Mouse (Mus musculus): ENCODE results near the gene Srl. TPM values are rescaled to one million over a fixed set of nuclear protein-coding genes. Genes with fewer than 3 reads are reported as not detected.
"Not testable (repeated sequence)": the region's sequence is repeated elsewhere in the genome, so short reads cannot be mapped to it uniquely, and the experiment has no call there.

Gene Srl
- 3.6 and 12.6 TPM in 2 replicates for polyA plus RNA-seq (2012; rRNA removed)

DNA sequence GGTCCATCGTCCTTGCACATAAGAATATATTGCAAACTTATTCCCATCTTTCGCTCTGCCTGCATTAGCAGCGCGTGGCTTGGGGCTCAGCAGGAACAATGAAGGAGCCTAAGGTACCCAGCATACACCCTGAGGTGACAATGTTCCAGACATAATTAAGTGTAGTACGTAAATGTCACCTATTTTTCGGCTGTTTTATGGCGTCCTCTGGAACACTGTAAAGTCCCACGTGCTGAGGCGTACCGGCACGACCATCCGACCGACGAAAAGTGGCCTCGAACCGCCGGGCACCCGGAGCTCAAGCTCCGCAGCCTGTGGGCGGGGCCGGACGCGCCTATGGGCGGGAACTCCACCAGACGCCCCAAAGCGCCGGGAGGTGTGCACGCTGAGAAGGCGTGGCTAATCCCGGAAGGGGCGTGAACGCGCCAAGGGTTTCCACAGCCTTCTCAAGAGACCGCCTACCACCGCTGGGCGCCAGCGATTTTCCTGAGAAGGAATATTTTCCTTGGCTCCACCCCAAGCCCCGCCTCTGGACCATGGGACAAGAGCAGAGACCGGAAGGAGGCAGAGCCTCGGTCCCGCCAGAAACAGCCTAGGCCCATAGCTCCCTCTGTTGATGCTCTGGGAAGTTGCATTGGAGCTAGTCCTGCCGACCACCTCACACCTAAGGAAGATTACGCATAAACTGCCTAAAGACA lies at the start of gene Srl:
Srl (minus strand) TSS at position 316 of the 698 bp plus-strand sequence.
- peak; percentile 100 for DNase-seq
- TF ChIP-seq POLR2A (IDR thresholded peaks at IDR 0.05; ENCODE audit: borderline replicate concordance, extremely low read depth, low read depth, low read length) (peak; percentile 61; the same call in 1 of the 2 replicates), CTCF (IDR thresholded peaks at IDR 0.05; ENCODE audit: insufficient read depth, low read length) (peak; percentile 92)
- Histone ChIP-seq H3K4me1 (ENCODE audit: control insufficient read depth, insufficient read depth, low read length) (no peaks in the 10 kb centered on the region; the same call in 1 of the 2 replicates), H3K4me3 (replicated peaks; ENCODE audit: extremely low read depth, low read depth, low read length) (peak within 1 kb of the TSS; percentile 75)
- 1% methylated on average over 43 of the region's 43 CpGs for WGBS

GRCm38 (mm10) chr16:4590236-4590635 lies 48.6 kb upstream of the Srl start:
- 92% methylated on average over 9 of the region's 9 CpGs for WGBS
- TF ChIP-seq CTCF (IDR thresholded peaks at IDR 0.05; ENCODE audit: insufficient read depth, low read length) = no peak
- no peak for TF ChIP-seq POLR2A (IDR thresholded peaks at IDR 0.05; ENCODE audit: borderline replicate concordance, extremely low read depth, low read depth, low read length)

DNA sequence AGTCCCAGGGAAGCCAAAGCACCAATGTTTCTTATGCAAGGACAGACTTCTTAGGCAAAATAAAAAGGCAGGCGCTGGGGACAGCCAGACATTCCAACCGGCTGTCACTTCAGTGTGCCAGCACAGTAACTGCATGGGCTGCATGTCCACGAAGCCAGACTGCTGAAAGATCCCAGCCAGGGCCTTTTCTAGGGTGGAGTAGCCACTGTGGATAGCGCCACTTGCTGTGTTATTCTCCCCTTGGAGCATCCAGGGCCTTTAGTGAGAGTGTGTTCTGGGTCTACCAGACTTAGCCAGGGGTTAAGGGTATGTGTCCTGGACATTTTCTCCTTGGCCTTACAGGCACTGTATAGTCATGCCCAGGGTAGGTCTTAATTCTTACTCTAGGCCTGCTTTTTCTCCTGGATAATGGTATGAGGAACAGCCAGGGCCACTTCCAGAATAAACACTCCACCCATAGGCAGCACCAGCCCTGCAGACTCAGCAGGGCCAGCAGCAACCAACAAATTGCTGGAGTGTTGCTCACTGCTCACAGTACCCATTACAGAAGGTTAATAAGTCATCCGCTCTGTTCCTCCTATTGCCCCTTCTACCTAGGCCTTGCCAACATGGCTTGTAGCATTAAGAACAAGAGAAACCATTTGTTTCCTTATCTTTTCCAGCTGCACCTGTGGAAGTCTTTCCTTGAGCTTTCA lies 46.0 kb upstream of the Srl start:
- Histone ChIP-seq H3K4me3 (replicated peaks; ENCODE audit: extremely low read depth, low read depth, low read length) (no peak overlapping the region), H3K4me1 (ENCODE audit: control insufficient read depth, insufficient read depth, low read length) (peaks cover 12% of the 10 kb centered on the region)
- peak; percentile 45 for DNase-seq
- TF ChIP-seq POLR2A (IDR thresholded peaks at IDR 0.05; ENCODE audit: borderline replicate concordance, extremely low read depth, low read depth, low read length) (no peak), CTCF (IDR thresholded peaks at IDR 0.05; ENCODE audit: insufficient read depth, low read length) (no peak)
- WGBS = 39% methylated on average over 5 of the region's 5 CpGs

More at GRCm38 (mm10) chr16:4590236-4590635, 48.6 kb upstream of the Srl start:
- no peak overlapping the region for H3K4me3 ChIP-seq (replicated peaks; ENCODE audit: extremely low read depth, low read depth, low read length)
- H3K4me1 ChIP-seq (ENCODE audit: control insufficient read depth, insufficient read depth, low read length) = peaks cover 20% of the 10 kb centered on the region
- no peak for DNase-seq

DNA sequence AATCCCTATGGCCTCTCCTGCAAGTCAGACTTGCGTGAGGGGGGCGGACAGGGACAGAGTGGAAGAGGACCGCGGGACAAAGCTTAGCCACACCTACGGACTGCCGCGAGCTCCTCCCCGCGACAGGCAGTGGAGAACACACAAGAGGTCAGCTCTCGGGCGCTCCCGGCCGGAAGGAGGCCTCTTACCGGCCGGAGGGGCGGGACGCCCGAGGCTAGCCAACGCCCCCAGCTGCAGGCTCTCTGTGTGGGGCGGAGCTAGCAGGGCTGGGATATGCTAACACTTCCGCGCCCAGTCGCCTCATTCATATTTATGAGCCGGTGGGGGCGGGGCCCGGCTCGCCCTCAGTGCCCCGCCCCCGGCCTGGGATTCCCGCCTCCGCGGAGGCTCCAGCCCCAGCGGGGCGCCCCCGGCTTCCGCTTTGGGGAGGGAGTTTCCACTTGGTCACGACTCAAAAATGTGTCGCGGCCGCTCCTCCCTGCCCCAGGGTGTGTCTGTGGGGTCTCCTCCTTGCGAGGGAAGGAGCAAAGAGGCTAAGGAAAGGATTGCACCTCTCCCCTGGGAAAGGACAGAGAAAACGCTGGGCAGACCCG lies 45.0 kb upstream of the Srl start:
- H3K4me3 ChIP-seq (replicated peaks; ENCODE audit: extremely low read depth, low read depth, low read length) = peak overlapping the region; percentile 49
- H3K4me1 ChIP-seq (ENCODE audit: control insufficient read depth, insufficient read depth, low read length) = peaks cover 9% of the 10 kb centered on the region
- no peak for TF ChIP-seq CTCF (IDR thresholded peaks at IDR 0.05; ENCODE audit: insufficient read depth, low read length)
- TF ChIP-seq POLR2A (IDR thresholded peaks at IDR 0.05; ENCODE audit: borderline replicate concordance, extremely low read depth, low read depth, low read length) = peak; percentile 61; the same call in 1 of the 2 replicates
- under 1% methylated on average over 42 of the region's 43 CpGs for WGBS
- DNase-seq = peak; percentile 95

DNA sequence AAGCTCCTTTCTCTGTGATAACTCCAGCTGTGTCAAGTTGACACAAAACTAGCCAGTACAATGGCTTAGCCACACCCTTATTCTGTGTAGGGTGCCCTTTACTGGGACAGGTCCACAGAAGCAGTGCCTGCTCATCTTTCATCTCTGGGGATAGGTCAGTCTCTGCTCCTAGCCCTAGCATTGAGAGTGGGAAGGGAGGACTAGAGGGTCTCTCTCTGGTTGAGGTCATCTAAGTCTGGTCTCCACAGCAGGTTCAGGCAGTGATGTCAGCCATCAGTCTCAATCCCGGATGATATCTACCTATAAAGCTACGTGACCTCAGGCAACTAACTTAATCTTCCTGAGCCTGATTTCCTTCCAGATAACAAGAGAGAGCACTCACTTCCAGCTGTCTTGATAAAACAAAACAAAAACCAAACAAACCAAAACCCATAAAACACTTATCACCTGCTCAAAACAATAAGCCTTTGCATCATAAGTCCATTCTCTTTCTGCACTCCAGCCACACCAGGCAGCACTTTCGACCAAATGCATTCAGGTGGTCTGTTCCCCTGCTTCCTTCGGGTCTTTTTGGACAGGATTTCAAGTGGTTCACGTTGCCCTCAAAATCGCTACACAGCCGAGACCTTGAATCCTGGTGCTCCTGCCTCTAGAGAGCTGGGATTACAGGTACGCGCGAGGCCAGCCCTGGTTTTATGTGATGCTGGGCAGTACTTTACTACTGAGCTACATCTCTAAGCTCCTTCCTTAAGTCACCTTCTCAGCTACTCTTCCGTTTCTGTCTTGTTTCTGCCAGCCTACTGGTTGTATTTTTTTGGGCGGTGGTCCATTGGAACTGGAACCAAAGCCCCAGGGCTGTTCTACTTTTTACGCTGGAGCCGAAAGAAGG lies 44.3 kb upstream of the Srl start:
- no peak for TF ChIP-seq POLR2A (IDR thresholded peaks at IDR 0.05; ENCODE audit: borderline replicate concordance, extremely low read depth, low read depth, low read length)
- TF ChIP-seq CTCF (IDR thresholded peaks at IDR 0.05; ENCODE audit: insufficient read depth, low read length) = no peak
- H3K4me3 ChIP-seq (replicated peaks; ENCODE audit: extremely low read depth, low read depth, low read length) = peak overlapping the region; percentile 49
- 6% methylated on average over 14 of the region's 14 CpGs for WGBS
- H3K4me1 ChIP-seq (ENCODE audit: control insufficient read depth, insufficient read depth, low read length) = peaks cover 9% of the 10 kb centered on the region
- DNase-seq = no peak

- WGBS = 60% methylated on average over 5 of the region's 5 CpGs
- DNase-seq = no peak
- Histone ChIP-seq H3K4me3 (replicated peaks; ENCODE audit: extremely low read depth, low read depth, low read length) (no peak overlapping the region), H3K4me1 (ENCODE audit: control insufficient read depth, insufficient read depth, low read length) (peaks cover 9% of the 10 kb centered on the region)
- TF ChIP-seq POLR2A (IDR thresholded peaks at IDR 0.05; ENCODE audit: borderline replicate concordance, extremely low read depth, low read depth, low read length) = no peak
- no peak for TF ChIP-seq CTCF (IDR thresholded peaks at IDR 0.05; ENCODE audit: insufficient read depth, low read length)
These were observed 42.8 kb upstream of the Srl start for GRCm38 (mm10) chr16:4584438-4584837.

GRCm38 (mm10) chr16:4583807-4584206 lies 42.2 kb upstream of the Srl start:
- peaks cover 9% of the 10 kb centered on the region for H3K4me1 ChIP-seq (ENCODE audit: control insufficient read depth, insufficient read depth, low read length)
- WGBS = 61% methylated on average over 3 of the region's 3 CpGs
- no peak for DNase-seq
- H3K4me3 ChIP-seq (replicated peaks; ENCODE audit: extremely low read depth, low read depth, low read length) = no peak overlapping the region
- TF ChIP-seq POLR2A (IDR thresholded peaks at IDR 0.05; ENCODE audit: borderline replicate concordance, extremely low read depth, low read depth, low read length) (no peak), CTCF (IDR thresholded peaks at IDR 0.05; ENCODE audit: insufficient read depth, low read length) (no peak)

DNA sequence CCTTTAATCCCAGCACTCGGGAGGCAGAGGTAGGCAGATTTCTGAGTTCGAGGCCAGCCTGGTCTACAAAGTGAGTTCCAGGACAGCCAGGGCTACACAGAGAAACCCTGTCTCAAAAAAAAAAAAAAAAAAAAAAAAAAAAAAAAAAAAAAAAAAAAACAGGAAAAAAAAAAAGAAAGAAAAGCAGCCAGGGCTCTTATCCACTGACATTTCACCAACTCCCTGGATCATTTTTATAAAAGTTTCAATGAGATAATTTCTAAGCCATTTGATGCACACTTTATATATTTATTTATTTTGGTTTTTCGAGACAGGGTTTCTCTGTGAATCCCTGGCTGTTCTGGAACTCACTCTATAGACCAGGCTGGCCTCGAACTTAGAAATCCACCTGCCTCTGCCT lies 39.6 kb upstream of the Srl start:
- 89% methylated on average over 4 of the region's 4 CpGs for WGBS
- H3K4me3 ChIP-seq (replicated peaks; ENCODE audit: extremely low read depth, low read depth, low read length); DNase-seq: not testable (repeated sequence)

DNA sequence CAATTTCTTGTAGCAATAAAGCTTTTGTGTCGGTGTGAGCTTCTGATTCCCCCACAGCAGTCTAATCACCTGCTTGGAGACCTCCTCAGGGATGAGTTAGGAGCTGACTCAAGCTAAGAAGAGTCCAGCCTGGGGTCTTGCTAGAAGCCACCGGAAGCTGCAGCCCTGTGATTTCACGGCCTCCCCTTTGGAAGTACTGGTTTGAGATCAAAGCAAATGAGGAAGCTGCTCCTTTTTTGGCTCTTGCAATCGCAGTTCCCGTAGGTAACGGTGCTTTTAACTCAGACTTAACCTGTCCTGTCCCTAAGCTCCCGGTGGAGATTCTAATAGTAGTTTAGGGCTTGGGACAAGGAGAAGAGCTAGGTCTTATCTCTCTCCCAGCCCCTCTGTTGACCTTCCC lies 37.0 kb upstream of the Srl start:
- DNase-seq = no peak
- Histone ChIP-seq H3K4me1 (ENCODE audit: control insufficient read depth, insufficient read depth, low read length) (no peaks in the 10 kb centered on the region), H3K4me3 (replicated peaks; ENCODE audit: extremely low read depth, low read depth, low read length) (no peak overlapping the region)
- 57% methylated on average over 7 of the region's 7 CpGs for WGBS
- TF ChIP-seq CTCF (IDR thresholded peaks at IDR 0.05; ENCODE audit: insufficient read depth, low read length) = no peak
- no peak for TF ChIP-seq POLR2A (IDR thresholded peaks at IDR 0.05; ENCODE audit: borderline replicate concordance, extremely low read depth, low read depth, low read length)

More for the DNA sequence above, 39.6 kb upstream of the Srl start:
- H3K4me1 ChIP-seq (ENCODE audit: control insufficient read depth, insufficient read depth, low read length) = not testable (repeated sequence)
